Mouse (Mus musculus): ENCODE measurements around the gene Slfn8.
"Not testable (repeated sequence)": the region's sequence is repeated elsewhere in the genome, so short reads cannot be mapped to it uniquely, and the experiment has no call there.

Gene Slfn8

DNA sequence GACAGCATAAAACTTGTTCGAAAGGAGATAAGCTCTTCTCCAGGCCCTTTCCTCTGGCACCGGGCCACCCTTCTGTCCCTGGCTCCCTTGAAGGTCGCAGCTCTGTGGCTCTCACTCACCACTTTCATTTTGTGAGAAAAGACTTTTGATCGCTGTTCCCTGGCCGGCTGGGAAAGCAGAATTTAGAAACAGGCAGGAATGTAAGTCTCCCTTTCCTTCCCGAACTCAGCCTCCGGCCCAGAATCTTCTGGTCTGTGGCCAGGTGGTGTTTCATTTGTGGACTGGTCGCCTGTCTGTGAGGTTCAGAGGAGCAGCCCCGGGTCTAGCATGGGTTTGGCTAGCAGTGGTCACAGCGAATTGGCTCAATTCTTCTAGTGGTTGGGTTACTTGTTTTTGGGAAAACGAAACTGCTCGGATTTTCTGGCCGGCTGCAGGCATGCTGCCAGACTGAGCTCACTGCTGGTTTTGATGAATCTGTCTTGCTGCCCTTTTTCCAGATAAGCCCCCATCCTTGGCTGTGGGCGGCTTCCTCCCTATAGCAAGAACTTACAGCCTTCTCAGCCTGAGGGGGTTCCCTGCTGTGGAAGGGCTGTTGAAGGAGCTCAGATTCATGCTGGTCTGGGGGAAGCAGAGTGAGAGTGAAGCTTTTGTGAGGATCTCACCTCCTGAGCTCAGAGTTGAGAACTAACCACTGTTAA is 29.0 kb downstream of the Slfn8 start, which contains the start of gene Slfn9:
TSS of gene Slfn9 (minus strand) at position 362 of the 698 bp plus-strand sequence.
- DNase-seq = peak; percentile 32 to 65

DNA sequence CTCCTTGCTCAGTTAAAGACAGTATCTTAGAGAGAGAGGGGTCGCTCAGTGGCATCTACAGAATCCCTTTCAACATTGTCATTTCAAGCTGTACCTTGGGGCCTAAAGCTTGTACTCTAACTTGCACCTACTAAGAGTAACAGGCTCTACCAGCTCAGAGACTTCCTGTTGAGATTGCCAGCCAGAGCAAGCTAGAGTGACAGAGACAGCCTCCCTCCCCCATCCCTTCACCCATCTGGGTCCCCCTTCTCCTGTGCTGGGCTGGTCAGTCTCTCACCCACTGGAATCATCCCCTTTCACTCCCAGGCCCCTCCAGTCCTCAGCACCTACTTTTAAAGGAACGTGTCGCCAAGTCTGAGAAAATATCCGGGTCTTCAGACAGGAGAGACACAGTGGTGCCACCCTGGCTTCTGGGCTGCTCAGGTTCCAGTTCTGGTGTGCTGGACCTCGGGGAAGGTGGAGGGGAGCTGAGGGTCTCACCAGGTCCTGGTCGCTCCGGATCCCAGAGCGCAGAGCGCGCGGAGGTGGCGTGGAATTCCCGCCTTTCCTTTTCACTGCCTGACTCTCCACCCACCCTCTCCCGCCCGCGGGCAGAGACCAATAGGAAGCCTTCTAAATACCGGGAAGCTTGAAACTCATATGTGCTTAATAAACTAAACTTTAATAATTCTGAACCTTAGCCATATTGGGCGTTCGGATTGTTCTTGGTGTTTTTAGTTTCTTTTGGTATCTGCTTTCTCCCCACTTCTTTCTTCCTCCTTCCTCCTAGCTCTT is 29.8 kb downstream of the Slfn8 start:
- peak; percentile 38 to 64 for DNase-seq

DNA sequence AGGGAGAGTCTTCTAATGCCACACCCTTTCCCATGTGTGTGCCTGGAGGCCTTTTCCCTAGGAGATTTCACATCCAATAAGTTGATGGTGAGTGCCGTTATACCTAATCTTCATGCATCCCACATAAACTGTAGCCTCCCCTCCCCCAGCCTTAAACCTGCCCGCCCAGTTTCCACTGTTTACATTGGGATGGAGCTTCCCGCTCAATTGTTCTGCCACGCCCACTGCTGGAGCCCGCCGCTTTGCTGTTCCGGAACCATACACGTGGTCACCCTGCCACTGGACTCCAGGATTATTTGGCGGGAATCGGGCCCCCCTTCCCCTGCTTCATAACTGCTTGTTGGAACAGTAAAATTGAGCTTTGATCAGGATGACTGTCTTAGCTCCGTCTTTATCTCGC is 31.3 kb downstream of the Slfn8 start:
- DNase-seq = no peak

DNA sequence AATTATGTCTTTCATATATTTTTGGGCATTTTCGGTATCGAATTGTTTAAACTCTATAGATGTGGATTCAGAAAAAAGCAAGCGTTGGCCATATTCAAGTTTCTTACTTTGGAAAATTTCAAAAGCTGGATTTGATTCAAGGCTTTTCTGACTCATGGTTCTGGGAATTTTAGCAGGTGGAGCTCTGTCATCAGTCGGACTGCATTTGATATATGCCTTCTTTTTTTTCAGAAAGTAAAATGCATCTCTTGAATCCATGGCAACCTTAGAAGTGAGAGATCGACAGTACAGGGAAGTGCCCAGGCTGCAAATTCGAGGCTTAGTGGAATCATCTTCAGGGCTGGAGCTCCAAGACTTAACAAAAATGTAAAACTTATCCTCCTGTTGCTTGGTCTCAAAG is 33.0 kb downstream of the Slfn8 start:
- DNase-seq = no peak

DNA sequence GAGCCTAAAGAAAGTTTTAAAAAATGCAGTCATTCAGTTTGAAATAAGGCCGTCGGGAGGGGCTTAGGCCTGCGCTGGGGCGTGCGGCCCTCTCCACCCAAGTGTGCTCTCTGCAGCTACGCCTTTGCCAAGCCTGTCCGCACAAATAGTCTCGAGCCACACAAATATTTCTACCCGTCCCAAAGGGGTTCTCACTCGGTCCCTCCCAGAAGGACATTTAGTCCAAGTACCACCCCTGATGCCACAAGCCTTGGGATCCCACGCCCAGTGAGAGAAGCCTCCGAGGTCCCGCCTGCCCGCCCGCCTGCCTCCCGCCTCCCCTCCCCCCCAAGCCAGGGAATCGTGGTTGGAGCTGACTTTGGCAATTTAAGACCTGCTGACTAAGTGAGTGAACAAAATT is 37.4 kb downstream of the Slfn8 start:
- DNase-seq = no peak

DNA sequence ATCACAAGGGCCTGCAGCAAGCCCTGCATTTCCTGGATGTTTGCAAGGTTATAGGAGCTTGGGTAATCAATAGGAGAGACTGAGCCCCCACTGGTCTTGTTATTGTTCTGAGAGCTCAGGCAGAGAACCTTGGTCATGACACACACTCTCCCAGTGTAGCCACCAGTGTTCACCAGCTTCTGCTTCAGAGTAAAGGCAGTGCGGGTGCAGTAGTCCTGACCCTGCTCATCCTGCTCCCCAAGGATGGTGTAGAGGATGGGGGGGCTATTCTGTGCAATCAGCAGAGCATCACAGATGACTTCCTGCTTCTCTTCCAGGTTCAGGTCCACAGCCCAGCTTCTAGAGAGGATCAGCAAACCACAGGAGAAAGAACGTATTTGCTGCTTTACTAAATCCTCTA is 38.2 kb downstream of the Slfn8 start:
- DNase-seq = not testable (repeated sequence)

DNA sequence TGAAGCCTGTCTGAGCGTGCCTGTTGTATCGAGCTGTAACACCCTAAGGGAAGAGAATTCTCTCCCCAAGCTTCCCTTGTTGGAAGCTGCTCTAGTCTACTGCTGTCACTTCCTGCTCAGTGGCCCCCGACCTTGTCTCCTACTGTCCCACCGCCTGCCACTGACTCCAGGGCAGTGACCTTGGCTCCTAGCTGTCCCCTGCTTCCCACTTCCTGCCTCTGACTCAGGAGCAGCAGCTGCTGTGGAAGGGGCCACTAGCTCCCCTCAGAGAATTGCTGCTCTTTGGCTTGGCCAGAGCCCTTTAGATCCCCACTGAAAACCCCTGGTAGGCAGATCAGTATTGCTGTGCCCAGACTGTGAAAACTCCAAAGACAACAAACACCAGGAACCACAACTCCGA is 46.7 kb downstream of the Slfn8 start:
- peak; percentile 56 to 58 for DNase-seq

DNA sequence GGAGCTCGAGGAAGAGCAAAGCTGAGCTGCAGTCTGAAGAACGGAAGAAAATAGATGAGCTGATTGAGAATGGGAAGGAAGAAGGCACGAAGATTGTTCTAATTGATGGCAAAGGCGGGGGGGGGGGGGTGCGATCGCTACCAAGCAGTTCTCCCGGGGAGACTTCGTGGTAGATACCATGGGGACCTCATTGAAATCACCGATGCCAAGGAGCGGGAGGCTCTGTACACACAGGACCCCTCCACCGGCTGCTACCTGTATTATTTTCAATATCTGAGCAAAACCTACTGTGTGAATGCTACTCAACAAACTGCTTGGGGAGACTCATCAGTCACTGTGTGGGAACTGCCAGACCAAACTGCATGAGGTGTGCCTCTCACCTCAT is 49.0 kb downstream of the Slfn8 start:
- DNase-seq = no peak

DNA sequence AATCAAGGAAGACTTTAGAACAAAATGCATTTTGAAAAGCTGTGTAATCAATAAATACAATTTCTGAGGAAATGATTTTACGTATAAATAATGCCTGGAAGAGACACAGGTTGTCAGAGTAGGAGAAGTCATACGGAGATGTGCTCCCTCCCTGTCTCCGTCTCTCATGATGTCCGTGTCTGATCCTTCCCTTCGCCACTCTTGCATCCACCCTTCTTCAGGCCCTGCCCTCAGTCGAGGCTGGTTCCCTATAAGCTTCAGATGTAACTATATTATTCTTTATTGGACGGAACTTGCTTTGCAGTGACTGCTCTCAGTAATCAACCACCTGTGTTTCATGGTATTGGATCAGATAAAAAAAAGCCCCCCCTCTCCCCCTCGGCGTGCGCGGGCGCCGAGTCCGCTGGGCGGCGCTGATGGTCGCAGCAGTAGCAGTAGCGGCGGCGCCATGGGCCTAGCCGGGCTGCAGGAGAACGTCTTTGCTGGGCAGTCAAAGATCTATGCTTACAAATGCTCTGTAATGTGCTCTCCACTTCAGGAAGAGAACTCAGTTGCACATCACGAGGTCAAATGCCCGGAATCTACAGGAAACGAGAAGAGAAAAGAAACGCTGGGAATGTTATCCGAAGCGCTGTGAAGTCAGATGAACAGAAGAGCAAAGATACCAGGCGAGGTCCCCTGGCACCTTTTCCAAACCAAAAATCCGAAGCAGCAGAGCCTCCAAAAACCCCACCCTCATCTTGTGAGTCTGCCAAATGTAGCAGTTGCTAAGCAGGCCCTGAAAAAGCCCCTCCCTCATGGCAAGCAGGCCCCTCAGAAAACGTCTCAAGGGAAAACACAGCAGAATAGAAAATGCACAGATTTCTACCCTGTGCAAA is 49.7 kb downstream of the Slfn8 start:
- DNase-seq = peak; percentile 28 to 69

DNA sequence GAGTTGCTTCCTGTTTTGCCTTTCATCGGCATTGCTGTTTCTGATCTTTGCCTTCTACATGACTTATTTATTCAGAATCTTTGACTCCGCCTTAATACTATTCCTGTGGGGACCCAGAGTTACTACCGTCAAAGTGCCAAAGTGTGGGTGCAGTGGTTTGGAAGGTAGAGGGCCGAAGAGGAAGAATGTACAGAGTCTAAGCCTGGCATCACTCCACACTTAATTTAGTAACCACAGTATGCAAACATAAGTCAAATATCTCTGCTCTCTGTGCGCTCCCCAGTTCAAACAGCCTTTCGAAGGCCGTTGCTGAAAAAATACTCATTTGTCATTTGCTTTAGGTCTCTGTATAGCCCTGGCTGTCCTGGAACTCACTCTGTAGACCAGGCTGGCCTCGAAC is 58.4 kb downstream of the Slfn8 start:
- no peak for DNase-seq

DNA sequence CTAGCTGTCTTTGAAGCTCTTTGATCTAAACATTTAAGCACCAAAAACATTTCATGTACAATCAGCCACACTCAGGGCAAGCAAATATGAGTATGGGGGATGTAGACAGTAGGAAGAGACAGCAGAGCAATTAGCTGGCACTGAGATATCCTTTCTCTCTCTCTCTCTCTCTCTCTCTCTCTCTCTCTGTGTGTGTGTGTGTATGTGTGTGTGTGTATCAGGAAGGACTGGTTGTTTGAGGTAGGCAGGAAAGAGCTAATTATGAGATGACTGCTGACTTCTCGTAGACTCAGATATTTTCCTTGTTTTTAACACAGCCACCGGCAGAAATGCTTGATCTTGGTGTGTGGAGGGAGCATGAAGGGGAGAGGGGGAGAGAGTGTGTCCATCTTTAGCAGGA is 58.9 kb downstream of the Slfn8 start:
- no peak for DNase-seq

DNA sequence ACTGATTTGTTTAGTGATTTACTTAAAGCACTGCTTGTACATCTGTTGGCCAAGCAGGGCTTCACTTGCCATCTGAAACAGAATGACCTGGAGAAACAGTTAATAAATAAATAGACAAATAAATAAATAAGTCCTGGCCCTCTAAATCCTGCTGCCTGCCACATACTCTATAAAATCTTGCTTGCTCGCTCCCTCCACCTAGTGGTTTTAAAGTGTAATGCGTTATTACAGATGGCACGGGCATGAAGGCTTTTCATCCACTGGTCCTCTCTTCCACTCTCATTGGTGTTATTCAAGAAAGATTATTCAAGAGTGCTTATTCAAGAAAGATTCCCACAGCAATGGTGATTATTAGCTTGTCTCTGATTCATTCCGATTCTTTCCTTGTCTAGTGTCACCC is 61.0 kb downstream of the Slfn8 start:
- DNase-seq = peak; percentile 51 to 59

DNA sequence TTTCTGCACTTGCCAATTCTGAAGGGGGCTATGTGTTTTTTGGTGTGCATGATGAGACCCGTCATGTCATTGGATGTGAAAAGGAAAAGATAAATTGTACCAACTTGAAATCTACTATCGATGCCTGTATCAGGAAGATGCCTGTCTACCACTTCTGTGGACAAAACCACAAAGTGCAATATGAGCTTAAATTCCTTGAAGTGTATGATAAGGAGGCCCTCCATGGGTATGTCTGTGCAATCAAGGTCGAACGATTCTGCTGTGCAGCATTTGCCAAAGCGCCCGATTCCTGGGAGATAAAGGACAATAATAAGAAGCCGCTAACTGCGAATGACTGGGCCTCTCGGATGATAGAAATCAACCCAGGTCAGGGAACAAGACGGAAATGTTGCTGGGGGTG is 63.7 kb downstream of the Slfn8 start:
- no peak for DNase-seq

DNA sequence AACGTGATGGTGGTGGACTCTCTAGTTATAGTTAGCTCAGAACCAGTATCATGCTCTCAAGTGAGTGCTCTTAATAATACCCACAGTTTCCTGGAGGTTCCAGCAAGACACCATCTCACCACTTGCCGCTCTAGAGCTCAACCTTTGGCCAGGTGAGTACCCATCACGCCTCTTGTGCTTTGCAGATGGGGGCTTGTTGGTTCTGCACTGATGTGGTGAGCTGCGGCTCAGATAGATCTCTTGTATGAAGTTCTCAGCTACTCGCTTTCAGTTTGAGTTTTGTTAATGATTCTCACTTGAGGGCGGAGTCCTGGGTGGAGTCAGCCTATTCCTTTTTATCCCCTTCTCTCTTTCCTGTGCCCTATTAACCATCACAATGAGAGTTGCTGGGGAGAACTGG is 66.0 kb downstream of the Slfn8 start:
- DNase-seq = no peak

DNA sequence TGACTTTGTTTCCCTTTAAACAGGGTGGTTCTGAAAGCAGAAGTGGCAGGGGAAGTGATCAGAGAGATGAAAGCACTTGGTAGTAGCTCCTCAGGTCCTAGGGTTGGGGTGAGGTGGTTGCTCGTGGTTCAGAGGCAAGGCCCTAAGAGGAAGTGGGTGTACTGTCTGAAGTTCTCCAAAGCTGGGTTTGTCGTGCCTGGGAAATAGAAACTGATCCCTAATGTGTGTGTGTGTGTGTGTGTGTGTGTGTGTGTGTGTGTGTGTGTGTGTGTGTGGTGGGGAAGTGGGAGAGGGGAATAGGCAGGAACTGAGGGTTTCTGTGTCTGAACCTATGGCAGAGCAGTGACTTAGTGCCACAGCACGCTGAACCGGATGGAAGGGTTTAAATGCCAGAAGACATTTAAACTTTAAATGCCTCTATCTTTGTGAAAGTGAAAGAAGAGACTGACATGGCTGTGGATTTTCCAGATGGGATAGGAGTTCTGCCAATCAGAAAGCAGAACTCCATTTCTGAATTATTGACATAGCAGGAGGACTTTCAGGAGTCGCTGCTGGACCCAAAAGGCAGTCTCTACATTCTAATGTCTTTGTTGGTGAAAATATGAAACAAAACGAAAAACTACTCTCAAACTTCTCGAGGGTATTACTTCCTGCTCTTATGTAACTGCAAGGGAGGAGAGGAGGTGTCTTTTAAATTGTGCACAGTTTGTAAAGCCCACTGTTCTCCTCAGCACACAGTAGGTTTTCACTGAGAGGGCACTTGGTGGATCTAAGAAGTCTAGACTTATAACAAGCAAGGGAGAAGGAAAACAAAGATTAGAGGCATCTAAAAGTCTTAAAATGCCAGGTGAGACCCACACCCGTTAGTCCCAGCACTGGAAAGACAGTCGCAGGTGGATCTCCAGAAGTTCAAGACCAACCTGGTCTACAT is 67.7 kb downstream of the Slfn8 start:
- peak; percentile 26 to 28 for DNase-seq
